Mouse (Mus musculus) lung, adult 2 months (tissue): ENCODE measurements around the gene Lmod2.

Source experiments
- CTCF ChIP-seq: fragments of 200-500 bp; IDR thresholded peaks from 2 replicates; pipeline ENCODE4 v1.5.1; 2011; ENCODE audit warnings: mild to moderate bottlenecking, low read length, control low read depth; ENCODE audit not compliant: insufficient read depth
- POLR2A ChIP-seq: fragments of 200-500 bp; IDR thresholded peaks from 2 replicates; pipeline ENCODE4 v1.6.1; 2011; ENCODE audit warnings: low read depth, mild to moderate bottlenecking, control low read depth, low read length, borderline replicate concordance; ENCODE audit errors: extremely low read depth

- TF ChIP-seq CTCF (no peak), POLR2A (no peak)
Observed at GRCm38 (mm10) chr6:24554427-24555086, 43.0 kb upstream of the Lmod2 start.
